Mouse (Mus musculus) mature B cell (primary cell): ENCODE measurements around the gene Rab3il1.
"Not testable (repeated sequence)": the region's sequence is repeated elsewhere in the genome, so short reads cannot be mapped to it uniquely, and the experiment has no call there.

Experiments
- in situ Hi-C: fragments of 300-500 bp; cut with MboI; formaldehyde crosslinking; loops from 2 replicates; pipeline ENCODE4 v1.14.3; 2019

Rab3il1 gene

DNA sequence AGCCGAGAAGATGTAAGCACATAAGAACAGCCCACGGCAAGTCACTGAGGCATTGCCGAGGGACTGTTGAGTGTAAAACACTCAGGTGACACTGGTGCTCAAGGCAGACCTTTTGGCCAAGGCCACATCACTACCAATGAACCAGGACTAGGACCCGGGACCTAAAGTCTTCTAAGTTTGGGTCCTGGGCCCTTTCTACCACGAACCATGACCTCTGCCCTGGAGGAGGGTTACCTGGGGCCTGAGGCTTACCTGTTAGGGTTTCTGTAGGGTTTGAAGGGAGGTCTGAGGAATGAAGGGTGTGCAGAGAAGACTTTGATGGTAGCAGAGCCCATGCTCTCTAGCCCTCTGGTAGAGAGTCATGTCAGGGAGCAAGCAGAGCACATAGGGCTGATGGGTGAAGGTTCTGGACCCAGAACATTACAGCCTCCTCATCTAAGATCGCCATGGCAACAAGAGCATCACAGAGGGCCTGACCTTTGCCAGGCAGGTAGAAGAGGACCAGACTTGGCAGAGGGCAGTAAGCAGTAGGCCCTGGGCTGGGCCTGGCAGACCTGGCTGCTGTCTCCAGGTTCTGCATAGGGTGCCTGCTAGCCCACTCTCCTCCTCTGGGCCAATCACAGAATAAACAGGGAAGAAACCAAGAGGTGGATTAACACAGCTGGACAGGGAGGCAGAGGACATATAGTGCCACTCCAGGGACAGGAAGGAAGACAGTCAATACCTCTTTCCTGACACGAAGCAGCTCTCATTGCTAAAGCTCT, at the start of gene Rab3il1, which contains the start of gene Best1:
TSS of gene Rab3il1 (plus strand) at position 464 of the 764 bp plus-strand sequence.
TSS of gene Best1 (minus strand) at position 428 of the 764 bp plus-strand sequence.
- in situ Hi-C loops, result loop anchor here (25.0 kb wide), 1 partner anchor 186 kb away; the partner anchor contains the start of gene Fads1

DNA sequence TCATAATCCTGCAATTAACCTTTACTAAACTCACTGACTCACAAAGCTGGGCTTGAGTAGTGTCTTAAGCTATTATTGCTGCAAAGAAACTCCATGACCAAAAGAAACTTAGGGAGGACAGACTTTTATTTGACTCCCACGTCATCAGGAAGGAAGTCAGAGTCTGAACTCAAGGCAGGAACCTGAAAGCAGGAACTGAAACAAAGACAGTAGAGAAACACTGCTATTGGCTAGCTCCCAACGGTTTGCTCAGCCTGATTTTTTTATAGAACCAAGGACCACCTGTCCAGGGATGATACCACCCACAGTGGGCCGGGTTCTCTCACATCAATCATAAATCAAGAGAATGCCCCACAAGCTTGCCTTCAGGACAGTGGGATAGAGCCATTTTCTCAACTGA, 49.1 kb upstream of the Rab3il1 start:
- in situ Hi-C loops, result no loop called here

DNA sequence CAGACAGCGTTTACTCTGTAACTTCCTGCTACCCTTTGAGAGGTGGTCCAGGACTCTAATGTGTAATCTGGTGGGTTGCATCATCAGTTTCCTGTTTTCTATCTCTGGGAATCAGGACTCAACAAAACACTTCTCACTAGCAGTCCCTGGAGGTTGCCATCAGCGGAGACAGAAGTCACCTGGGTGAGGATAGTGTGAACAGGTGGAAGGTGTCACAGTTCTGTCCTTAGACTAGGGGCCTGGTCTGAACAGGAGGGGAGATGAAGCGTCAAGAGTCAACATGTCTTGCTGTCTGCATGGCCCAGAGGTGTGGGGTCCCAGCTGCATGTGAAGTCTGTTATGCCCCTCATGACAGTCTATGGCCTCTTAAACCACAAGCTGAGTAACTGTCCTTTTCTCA, 48.6 kb upstream of the Rab3il1 start:
- in situ Hi-C loops, result no loop called here

DNA sequence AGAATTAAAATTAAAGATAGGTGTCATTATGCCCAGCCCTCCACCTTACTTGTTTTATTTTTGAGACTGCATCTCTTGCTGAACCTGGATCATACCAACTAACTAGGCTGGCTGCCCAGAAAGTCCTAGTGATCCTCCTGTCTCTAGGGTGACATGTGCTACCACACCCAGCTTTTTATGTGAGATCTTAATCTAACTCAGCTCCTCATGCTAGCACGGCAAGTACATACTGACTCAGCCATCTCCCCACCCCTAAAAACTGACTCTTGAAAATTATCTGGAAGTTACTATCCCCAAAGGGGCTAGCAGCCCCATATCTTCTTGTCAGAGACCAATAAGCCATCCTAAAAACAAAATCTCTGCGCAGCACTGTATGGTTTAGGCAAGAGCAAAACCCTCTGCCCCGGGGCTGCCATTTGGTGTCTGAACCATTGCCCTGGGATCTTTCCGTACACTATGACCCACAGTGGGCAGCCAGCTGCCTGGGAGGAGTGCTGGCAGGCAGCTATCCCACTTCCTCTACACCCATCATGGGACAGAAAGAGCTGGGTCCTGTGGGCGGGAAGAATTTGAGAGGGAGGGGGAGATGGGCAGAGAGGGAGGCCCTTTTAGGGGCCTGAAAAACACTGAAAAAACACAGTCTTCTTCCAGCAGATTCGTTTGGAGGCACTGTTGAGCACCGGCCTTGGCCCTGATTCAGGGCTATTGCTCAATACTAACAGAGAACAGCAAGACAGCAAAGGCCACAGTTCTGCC, 47.2 kb upstream of the Rab3il1 start:
- in situ Hi-C loops, result no loop called here

DNA sequence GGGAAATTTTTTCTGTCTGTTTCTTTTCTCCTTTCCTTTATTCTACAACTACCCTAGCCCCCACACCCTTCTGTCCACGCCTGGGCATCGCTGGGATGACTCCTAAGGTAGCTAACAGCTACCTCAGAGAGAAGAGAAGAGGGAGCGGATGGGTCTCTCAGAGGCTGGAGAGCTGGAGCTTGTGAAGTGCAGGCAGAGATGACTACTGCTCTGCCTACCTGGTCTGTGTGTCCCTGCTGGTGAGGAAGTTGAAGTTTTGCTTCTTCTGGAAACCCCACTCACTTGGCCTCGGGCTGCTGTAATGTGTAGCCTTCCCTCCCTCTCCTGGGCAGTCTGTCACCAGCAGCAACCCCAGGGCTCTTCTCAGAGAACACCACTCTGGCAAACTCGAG, 46.7 kb upstream of the Rab3il1 start:
- in situ Hi-C loops, result no loop called here

GRCm38 (mm10) chr19:9955438-9955837, 46.0 kb upstream of the Rab3il1 start:
- in situ Hi-C loops, result no loop called here

GRCm38 (mm10) chr19:9956624-9957388, 44.7 kb upstream of the Rab3il1 start:
- in situ Hi-C loops, result no loop called here

- in situ Hi-C loops, result no loop called here
Observed at GRCm38 (mm10) chr19:9957965-9958364, 43.5 kb upstream of the Rab3il1 start.

GRCm38 (mm10) chr19:9960769-9961168, 40.7 kb upstream of the Rab3il1 start:
- in situ Hi-C loops, result no loop called here

DNA sequence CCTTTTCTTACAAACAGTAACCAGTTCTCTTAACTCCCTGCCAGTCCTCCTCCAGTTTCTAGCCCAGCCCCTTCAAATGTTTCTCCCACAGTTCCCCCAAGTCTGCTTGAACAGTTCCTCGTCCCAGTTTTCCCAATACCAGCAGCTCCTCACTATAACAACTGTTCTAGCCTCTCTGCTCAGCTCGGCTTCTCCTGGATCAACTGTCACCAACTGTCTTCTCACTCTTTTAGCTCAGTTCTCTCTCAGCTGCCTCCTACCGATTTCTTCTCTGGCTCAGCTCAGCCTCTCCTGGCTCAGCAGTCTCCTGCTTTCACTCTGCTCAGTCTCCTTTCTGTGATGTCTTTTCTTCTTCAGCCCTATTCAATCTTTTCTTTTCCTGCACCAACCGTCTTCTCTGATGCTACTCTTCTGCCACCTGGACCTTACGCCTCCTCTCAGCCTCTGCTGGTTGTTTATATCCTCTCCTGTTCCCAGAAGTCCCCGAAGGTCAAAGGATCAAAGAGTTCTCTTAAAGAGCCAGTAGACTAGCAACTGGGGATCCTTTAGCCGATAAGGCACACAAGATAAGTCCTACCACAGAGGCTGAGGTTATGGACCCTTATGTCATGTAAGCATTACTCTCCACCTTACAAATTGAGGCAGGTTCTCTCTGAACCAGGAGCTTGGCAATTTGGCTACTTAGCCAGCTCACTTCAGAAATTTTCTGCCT, 37.1 kb upstream of the Rab3il1 start:
- in situ Hi-C loops, result no loop called here

DNA sequence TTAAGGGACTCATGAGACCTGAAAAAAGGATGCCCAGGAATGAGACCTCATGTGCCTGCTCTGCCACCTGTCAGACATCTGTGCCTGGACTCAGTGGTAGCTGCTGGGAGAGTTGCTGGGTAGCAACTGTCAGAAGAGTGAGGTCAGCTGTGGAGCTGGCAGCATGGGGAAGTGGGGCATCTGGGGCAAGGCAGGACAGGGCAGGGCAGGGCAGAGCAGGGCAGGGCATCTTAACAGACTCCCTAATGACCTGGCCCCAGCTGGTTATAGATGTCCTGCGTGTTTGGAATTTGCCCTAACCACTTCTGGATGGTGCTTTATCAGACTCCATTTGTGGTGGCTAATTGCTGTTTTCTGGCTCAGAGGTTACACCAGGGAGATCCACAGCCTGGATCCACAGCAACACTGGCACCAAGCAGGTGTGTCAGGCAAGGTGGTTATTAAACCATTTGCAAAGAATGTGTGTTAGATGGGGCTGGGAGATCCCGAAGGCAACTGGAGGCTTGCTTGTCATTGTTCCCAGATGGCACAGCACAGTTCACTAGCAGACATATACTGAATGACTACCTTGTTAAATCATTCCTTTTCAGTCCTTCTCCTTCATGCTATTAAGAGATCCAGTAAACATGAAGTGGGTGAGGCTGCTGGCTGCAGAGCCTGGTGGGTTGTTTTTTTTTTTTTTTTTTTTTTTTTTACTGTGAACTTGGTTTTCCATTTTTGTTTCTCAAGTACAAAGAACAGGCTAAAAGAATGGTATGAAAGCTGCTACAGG, 35.2 kb upstream of the Rab3il1 start:
- in situ Hi-C loops, result no loop called here

- in situ Hi-C loops, result no loop called here
Observed at GRCm38 (mm10) chr19:9968081-9968787, 33.2 kb upstream of the Rab3il1 start.

GRCm38 (mm10) chr19:9974853-9975252, 26.6 kb upstream of the Rab3il1 start:
- in situ Hi-C loops, result not testable (repeated sequence)

DNA sequence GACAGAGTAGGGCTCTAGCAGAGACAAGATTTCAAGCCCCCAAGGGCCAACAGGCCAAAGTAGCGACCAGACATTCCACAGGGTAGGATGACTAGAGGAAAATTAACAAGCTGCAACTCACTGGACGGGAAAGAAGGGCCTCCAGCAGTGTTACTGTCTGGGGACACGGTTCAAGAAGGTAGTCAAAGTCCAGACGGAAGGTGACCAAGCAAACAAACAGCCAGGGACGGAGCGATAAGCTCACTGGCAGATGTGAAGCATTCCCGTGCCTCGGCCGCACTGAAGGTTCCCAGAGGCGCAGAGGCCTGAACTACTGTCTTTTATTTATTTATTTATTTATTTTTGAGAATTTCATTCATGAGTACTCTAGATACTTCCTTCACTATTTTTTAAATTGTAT, 24.4 kb upstream of the Rab3il1 start:
- in situ Hi-C loops, result no loop called here

DNA sequence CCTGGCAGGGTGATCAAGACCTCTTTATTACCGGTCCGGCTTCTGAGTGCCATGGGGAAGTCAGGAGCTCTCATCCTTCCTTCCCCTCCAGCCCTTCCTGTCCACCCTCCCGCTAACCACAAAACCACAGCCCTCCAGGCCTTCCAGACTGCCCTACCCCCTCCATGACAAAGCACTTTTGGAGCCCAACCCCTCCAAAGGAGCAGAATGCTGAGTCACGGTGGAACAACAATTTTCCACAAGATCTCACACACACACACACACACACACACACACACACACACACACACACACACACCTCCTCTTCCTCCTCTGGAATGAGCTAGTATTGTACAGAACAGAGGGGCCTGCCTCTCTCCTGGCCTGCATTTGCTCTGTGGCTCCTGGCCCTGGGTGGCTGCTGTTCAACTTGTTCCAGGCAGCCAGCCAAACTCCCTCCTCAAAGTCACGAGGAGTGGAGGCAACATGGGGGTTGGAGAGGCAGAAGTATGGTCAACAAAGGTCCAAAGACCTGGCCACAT, 23.0 kb upstream of the Rab3il1 start:
- in situ Hi-C loops, result no loop called here

- in situ Hi-C loops, result no loop called here
Observed at GRCm38 (mm10) chr19:9979156-9979555, 22.3 kb upstream of the Rab3il1 start.

GRCm38 (mm10) chr19:9980258-9980657, 21.2 kb upstream of the Rab3il1 start, which contains the start of gene Fth1:
Fth1 (plus strand) TSS chr19:9980598.
- in situ Hi-C loops, result no loop called here

DNA sequence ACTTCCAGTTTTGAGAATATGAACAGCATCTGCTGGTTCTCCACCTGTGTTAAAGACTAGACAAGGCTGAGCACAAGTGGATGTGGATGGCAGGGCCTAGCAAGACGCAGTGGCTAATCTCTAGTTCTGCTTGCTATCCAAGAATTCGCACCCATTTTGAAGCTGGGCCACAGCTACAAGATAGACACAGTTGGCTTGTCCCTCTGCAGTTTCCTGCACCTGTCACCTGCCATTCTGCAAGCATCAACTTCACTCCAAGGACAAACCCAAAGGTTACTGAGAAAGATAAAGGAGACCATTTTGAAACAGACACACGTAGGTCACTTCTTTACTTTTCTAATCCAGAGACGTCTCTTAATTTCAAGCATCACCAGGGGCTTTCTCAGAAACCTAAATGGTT, 19.8 kb upstream of the Rab3il1 start:
- in situ Hi-C loops, result no loop called here

GRCm38 (mm10) chr19:9982151-9982851, 19.2 kb upstream of the Rab3il1 start:
- in situ Hi-C loops, result no loop called here
